Comparison of ENCODE assay signal across 9 mouse cellular contexts in genomic region chr7:143464811-143465560, GRCm38 (mm10). TPM values are rescaled to one million over a fixed set of nuclear protein-coding genes. Genes with fewer than 3 reads are reported as not detected.
DNase-seq lines count a peak whose midpoint lies in the region; ATAC-seq and TF ChIP-seq lines count a peak whose summit lies in the region.
"Had no signal": no experiment of that assay in that cellular context is flagged by ENCODE, and none has a peak within 500 bp of the region (broad histone marks: within the 10 kb centered on the region; RNA-seq: fewer than 3 reads in every experiment).

No protein-coding gene starts in this region.

- peaks cover 15% of the 10 kb centered on the region for H3K9me3 ChIP-seq in heart, embryonic 12.5 days (replicated peaks)

- no peak for TF ChIP-seq POLR2A in kidney, adult 2 months (IDR thresholded peaks at IDR 0.05; ENCODE audit: low read depth, low read length)
- no peak for TF ChIP-seq POLR2A in small intestine, adult 2 months (IDR thresholded peaks at IDR 0.05; ENCODE audit: low read depth, low read length)

- WGBS in kidney, adult 2 months: 26% methylated on average over 56 of the region's 56 CpGs
- 13% methylated on average over 56 of the region's 56 CpGs for WGBS in heart, embryonic 12.5 days
- 9% methylated on average over 56 of the region's 56 CpGs for WGBS in small intestine, adult 2 months

- peak overlapping the region; percentile 81 for H3K4me2 ChIP-seq in heart, embryonic 12.5 days

- no peak for TF ChIP-seq CTCF in kidney, adult 2 months (conservative IDR thresholded peaks at IDR 0.05; ENCODE audit: insufficient read depth, insufficient read length, low read depth, low read length)
- TF ChIP-seq CTCF in small intestine, adult 2 months (IDR thresholded peaks at IDR 0.05; ENCODE audit: extremely low read depth, insufficient read length, insufficient replicate concordance, low read depth, low read length): no peak

- no peak overlapping the region for H3K4me3 ChIP-seq in kidney, adult 2 months (ENCODE audit: insufficient read depth, low read depth, low read length)
- H3K4me3 ChIP-seq in heart, embryonic 12.5 days: peak overlapping the region; percentile 44
- peak overlapping the region; percentile 61 for H3K4me3 ChIP-seq in small intestine, adult 2 months (ENCODE audit: low read depth, low read length)

- H3K27ac ChIP-seq in kidney, adult 2 months (ENCODE audit: insufficient read depth, low read depth, low read length): no peak overlapping the region
- H3K27ac ChIP-seq in heart, embryonic 12.5 days (ENCODE audit: poor library complexity, severe bottlenecking): no peak overlapping the region
- no peak overlapping the region for H3K27ac ChIP-seq in small intestine, adult 2 months (ENCODE audit: insufficient read depth, low read depth, low read length)

- no peaks in the 10 kb centered on the region for H3K36me3 ChIP-seq in kidney, adult 2 months (ENCODE audit: control insufficient read depth, insufficient read depth, low read length)
- no peaks in the 10 kb centered on the region for H3K36me3 ChIP-seq in heart, embryonic 12.5 days
- H3K36me3 ChIP-seq in small intestine, adult 2 months (ENCODE audit: control insufficient read depth, insufficient read depth, low read length): no peaks in the 10 kb centered on the region
- H3K36me3 ChIP-seq: G1E had no signal

- peak; percentile 54 for DNase-seq in kidney, adult 2 months
- DNase-seq in kidney, adult 9 months: no peak
- DNase-seq in embryo, embryonic 10 days (ENCODE audit: low spot score): peak; percentile 62
- peak; percentile 70 for DNase-seq in kidney, postnatal 14 days
- peak; percentile 57 for DNase-seq in lung, postnatal 36 days

- H3K27me3 ChIP-seq in kidney, adult 2 months (replicated peaks; ENCODE audit: control insufficient read depth, insufficient read depth, low read length): no peaks in the 10 kb centered on the region
- no peaks in the 10 kb centered on the region for H3K27me3 ChIP-seq in heart, embryonic 12.5 days (replicated peaks)
- peaks cover 9% of the 10 kb centered on the region for H3K27me3 ChIP-seq in small intestine, adult 2 months (ENCODE audit: control insufficient read depth, insufficient read depth, low read length)

- ATAC-seq in heart, embryonic 12.5 days (ENCODE audit: insufficient number of reproducible peaks, low FRiP score): no peak
- ATAC-seq in cerebellum, adult (ENCODE audit: insufficient number of reproducible peaks, low FRiP score, low TSS enrichment): no peak

- H3K9ac ChIP-seq in heart, embryonic 12.5 days: peak overlapping the region; percentile 64

- no peaks in the 10 kb centered on the region for H3K4me1 ChIP-seq in kidney, adult 2 months (ENCODE audit: control insufficient read depth, insufficient read depth, low read length)
- H3K4me1 ChIP-seq in heart, embryonic 12.5 days (replicated peaks): peaks cover 51% of the 10 kb centered on the region
- peaks cover 9% of the 10 kb centered on the region for H3K4me1 ChIP-seq in small intestine, adult 2 months (ENCODE audit: control insufficient read depth, insufficient read depth, insufficient read length, low read length)

RNA-seq across cellular contexts. Expression of gene Cdkn1c, which starts 4.1 kb away (rescaled TPM):
- 30.8 and 31.0 TPM in 2 replicates for polyA plus RNA-seq in kidney, adult 2 months (2012; rRNA removed)
- polyA plus RNA-seq in heart, embryonic 12.5 days (2016; fragmentation: Nextera tagmentation; extraction: Ambion mirVana): 1,218 and 1,354 TPM in 2 replicates
- 8.7 and 9.6 TPM in 2 replicates for polyA plus RNA-seq in small intestine, adult 2 months (2012; rRNA removed)

RNA-seq across cellular contexts. Expression of gene Slc22a18, which starts 8.6 kb away (rescaled TPM):
- 1,125 and 1,412 TPM in 2 replicates for polyA plus RNA-seq in kidney, adult 2 months (2012; rRNA removed)
- polyA plus RNA-seq in heart, embryonic 12.5 days (2016; fragmentation: Nextera tagmentation; extraction: Ambion mirVana): 0.90 and 0.91 TPM in 2 replicates
- 249 and 251 TPM in 2 replicates for polyA plus RNA-seq in small intestine, adult 2 months (2012; rRNA removed)

RNA-seq across cellular contexts. Expression of gene Phlda2, which starts 38.0 kb away (rescaled TPM):
- 46.6 and 50.2 TPM in 2 replicates for polyA plus RNA-seq in kidney, adult 2 months (2012; rRNA removed)
- polyA plus RNA-seq in heart, embryonic 12.5 days (2016; fragmentation: Nextera tagmentation; extraction: Ambion mirVana): 1.7 and 2.2 TPM in 2 replicates
- 2.5 and 5.0 TPM in 2 replicates for polyA plus RNA-seq in small intestine, adult 2 months (2012; rRNA removed)

Comparison
In these comparisons a context has a peak if more than half of its experiments do, and no peak if none do; other contexts are left out.
1. RNA of gene Cdkn1c, which starts 4.1 kb away (polyA plus RNA-seq): 1,218 to 1,354 TPM in heart, embryonic 12.5 days; 30.8 to 31.0 TPM in kidney, adult 2 months and 8.7 to 9.6 TPM in small intestine, adult 2 months; every median in the first group is over 10 times any median in the second.
2. RNA of gene Slc22a18, which starts 8.6 kb away (polyA plus RNA-seq): 1,125 to 1,412 TPM in kidney, adult 2 months and 249 to 251 TPM in small intestine, adult 2 months; 0.90 to 0.91 TPM in heart, embryonic 12.5 days; every median in the first group is over 100 times any median in the second.